Mouse (Mus musculus): ENCODE data around the gene Zbtb17. TPM values are rescaled to one million over a fixed set of nuclear protein-coding genes. Genes with fewer than 3 reads are reported as not detected.
A peak's percentile ranks its signal among the peaks of the same experiment; 100 is the strongest.

Gene Zbtb17
- polyA plus RNA-seq, 2 experiments = 5.1 to 8.7 TPM

DNA sequence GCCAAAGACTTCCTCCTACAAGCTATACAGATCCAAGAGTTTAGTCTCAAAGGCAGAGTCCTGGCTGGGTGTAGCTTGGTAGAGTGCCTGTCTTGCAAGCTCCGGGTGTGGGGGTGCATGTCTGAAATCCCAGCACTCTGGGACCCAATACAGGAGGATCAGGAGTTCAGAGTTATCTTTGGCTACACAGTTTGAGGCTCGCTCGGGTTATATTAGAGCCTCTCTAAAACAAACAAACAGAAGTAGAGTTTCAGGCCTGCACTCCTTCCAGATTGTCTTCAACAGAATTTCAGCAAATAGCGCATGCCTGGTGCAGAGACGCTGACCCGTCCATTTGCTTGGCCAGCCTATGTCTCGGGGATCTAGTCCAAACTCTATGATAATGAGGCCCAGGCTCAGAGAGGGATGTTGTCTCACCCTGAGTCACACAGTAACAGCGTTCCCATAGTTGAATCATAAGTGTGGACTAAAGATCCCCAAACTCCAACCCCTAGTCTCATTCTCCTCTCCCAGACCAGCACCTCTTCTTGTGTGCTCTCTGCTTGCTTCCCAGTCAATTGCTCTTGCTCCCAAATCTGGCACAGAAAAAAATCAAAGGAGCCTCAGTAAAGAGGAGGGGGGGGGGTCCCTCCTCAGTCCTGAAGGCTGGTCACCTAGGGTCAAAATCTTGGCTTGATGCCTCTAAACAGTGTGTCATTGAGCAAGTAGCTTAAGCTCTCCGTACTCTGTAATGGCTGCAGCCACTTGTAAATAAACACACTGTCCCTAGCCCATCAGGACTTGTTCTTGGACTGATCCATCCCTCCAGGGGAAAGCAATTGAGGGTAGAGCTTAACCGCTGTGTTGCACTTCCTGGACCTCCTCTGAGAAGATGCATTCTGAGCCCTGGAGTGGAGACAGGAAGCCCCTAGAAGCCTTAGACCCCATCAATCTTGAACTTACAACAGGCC, 17.4 kb upstream of the Zbtb17 start:
- Histone ChIP-seq H3K4me1 (replicated peaks; ENCODE audit: control insufficient read depth in 2 of 2, insufficient read depth in 2 of 2, low read length in 1 of 2) (no peaks in the 10 kb centered on the region), H3K27ac (no peak overlapping the region), H3K36me3 (replicated peaks; ENCODE audit: control insufficient read depth, insufficient read depth, low read depth) (no peaks in the 10 kb centered on the region), H3K9me3 (ENCODE audit: control insufficient read depth, low read length) (no peaks in the 10 kb centered on the region), H3K4me3 (ENCODE audit: insufficient read depth in 1 of 2, low read depth in 2 of 2, low read length in 2 of 2) (no peak overlapping the region), H3K9ac (replicated peaks) (no peak overlapping the region), H3K27me3 (ENCODE audit: control insufficient read depth, insufficient read depth, low read length) (peaks cover 4% of the 10 kb centered on the region), H3K4me2 (ENCODE audit: low read depth) (no peak overlapping the region)
- DNase-seq (ENCODE audit: low read depth in 3 of 3, low spot score in 3 of 3) (no peak), ATAC-seq (ENCODE audit: insufficient read depth) (no peak)
- TF ChIP-seq EP300 (IDR thresholded peaks at IDR 0.05; ENCODE audit: low read depth) (no peak), CTCF (IDR thresholded peaks at IDR 0.05; ENCODE audit: low read depth) (no peak)
- WGBS (ENCODE audit: insufficient replicate concordance) = 57% methylated on average over 10 of the region's 10 CpGs

DNA sequence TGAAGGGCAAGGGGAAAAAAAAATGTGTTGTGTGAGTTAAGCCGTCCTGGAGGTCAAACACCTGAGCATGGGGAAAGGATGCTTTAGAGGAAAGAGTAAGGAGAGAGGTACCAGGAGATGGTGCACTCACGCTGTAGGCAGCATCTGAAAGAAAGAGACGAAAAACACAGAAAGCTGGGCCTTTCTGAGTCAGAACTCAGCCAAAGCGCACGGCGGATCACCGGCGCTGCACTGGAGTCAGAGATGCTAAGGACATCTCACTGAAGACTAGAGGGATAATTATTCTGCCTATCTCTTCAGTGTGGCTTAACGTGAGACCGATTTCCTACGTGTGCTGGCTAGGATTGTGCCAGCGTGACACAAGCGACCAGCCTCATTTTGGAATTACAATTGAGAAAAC, 16.5 kb upstream of the Zbtb17 start:
- ATAC-seq (ENCODE audit: insufficient read depth) (no peak), DNase-seq (ENCODE audit: low read depth in 3 of 3, low spot score in 3 of 3) (no peak)
- Histone ChIP-seq H3K27me3 (ENCODE audit: control insufficient read depth, insufficient read depth, low read length) (peaks cover 4% of the 10 kb centered on the region), H3K4me2 (ENCODE audit: low read depth) (no peak overlapping the region), H3K9me3 (ENCODE audit: control insufficient read depth, low read length) (no peaks in the 10 kb centered on the region), H3K4me1 (replicated peaks; ENCODE audit: control insufficient read depth in 2 of 2, insufficient read depth in 2 of 2, low read length in 1 of 2) (no peaks in the 10 kb centered on the region), H3K27ac (no peak overlapping the region), H3K36me3 (replicated peaks; ENCODE audit: control insufficient read depth, insufficient read depth, low read depth) (no peaks in the 10 kb centered on the region), H3K4me3 (ENCODE audit: insufficient read depth in 1 of 2, low read depth in 2 of 2, low read length in 2 of 2) (no peak overlapping the region), H3K9ac (replicated peaks) (no peak overlapping the region)
- 67% methylated on average over 13 of the region's 13 CpGs for WGBS (ENCODE audit: insufficient replicate concordance)
- no peak for TF ChIP-seq CTCF (IDR thresholded peaks at IDR 0.05; ENCODE audit: low read depth)
- TF ChIP-seq EP300 (IDR thresholded peaks at IDR 0.05; ENCODE audit: low read depth) = no peak

DNA sequence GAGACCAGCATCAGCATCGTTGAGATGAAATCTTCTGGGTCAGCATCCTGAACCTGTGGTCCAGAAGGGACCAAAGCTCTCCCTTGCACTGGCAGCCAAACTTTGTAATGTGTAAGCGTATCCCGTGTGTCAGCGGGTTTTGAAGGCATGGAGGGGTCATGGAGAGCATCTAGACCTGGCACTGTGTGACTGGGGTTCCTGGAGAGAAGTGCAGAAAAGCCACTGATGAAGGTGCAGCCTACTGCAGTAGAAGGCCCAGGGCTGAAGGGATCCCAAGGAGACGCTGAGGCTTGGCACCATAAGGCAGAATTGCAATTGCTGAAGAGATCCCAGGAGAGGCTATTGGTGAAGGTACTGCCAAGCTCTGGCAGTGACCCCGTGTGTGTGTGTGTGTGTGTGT, 15.1 kb upstream of the Zbtb17 start:
- no peak overlapping the region for H3K27ac ChIP-seq

DNA sequence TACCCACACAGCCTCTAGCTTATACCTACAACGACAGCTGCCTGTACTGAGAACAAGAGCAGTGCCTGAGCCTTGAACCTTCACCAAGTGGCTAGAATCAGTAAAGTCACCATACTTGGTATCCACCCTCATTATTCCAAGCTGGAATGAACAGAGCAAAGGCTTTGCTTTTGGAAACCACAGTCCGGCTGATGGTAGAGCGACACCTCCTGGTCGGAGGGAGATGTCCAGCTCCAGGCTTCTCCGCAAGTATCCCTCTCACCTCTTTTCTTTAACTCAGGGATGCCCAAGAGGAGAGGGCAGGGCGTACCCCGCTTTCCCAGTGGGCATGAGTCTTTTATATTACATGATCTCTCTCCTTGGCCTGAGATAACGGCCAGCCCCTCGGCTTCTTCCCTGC, 14.6 kb upstream of the Zbtb17 start:
- Histone ChIP-seq H3K9ac (replicated peaks) (no peak overlapping the region), H3K27me3 (ENCODE audit: control insufficient read depth, insufficient read depth, low read length) (peaks cover 4% of the 10 kb centered on the region), H3K27ac (no peak overlapping the region), H3K36me3 (replicated peaks; ENCODE audit: control insufficient read depth, insufficient read depth, low read depth) (no peaks in the 10 kb centered on the region), H3K4me2 (ENCODE audit: low read depth) (no peak overlapping the region), H3K9me3 (ENCODE audit: control insufficient read depth, low read length) (no peaks in the 10 kb centered on the region), H3K4me1 (replicated peaks; ENCODE audit: control insufficient read depth in 2 of 2, insufficient read depth in 2 of 2, low read length in 1 of 2) (no peaks in the 10 kb centered on the region), H3K4me3 (ENCODE audit: insufficient read depth in 1 of 2, low read depth in 2 of 2, low read length in 2 of 2) (no peak overlapping the region)
- WGBS (ENCODE audit: insufficient replicate concordance) = 38% methylated on average over 9 of the region's 9 CpGs
- peak; percentile 64 for TF ChIP-seq CTCF (IDR thresholded peaks at IDR 0.05; ENCODE audit: low read depth)
- TF ChIP-seq EP300 (IDR thresholded peaks at IDR 0.05; ENCODE audit: low read depth) = no peak
- ATAC-seq (ENCODE audit: insufficient read depth) (no peak), DNase-seq (ENCODE audit: low read depth in 3 of 3, low spot score in 3 of 3) (no peak)

More for the DNA sequence above, 15.1 kb upstream of the Zbtb17 start:
- H3K36me3 ChIP-seq (replicated peaks; ENCODE audit: control insufficient read depth, insufficient read depth, low read depth) = no peaks in the 10 kb centered on the region
- TF ChIP-seq EP300 (IDR thresholded peaks at IDR 0.05; ENCODE audit: low read depth) (no peak), CTCF (IDR thresholded peaks at IDR 0.05; ENCODE audit: low read depth) (no peak)
- no peaks in the 10 kb centered on the region for H3K9me3 ChIP-seq (ENCODE audit: control insufficient read depth, low read length)
- 56% methylated on average over 6 of the region's 6 CpGs for WGBS (ENCODE audit: insufficient replicate concordance)
- ATAC-seq (ENCODE audit: insufficient read depth) (no peak), DNase-seq (ENCODE audit: low read depth in 3 of 3, low spot score in 3 of 3) (no peak)
- no peak overlapping the region for H3K4me3 ChIP-seq (ENCODE audit: insufficient read depth in 1 of 2, low read depth in 2 of 2, low read length in 2 of 2)
- peaks cover 4% of the 10 kb centered on the region for H3K27me3 ChIP-seq (ENCODE audit: control insufficient read depth, insufficient read depth, low read length)
- no peaks in the 10 kb centered on the region for H3K4me1 ChIP-seq (replicated peaks; ENCODE audit: control insufficient read depth in 2 of 2, insufficient read depth in 2 of 2, low read length in 1 of 2)
- no peak overlapping the region for H3K9ac ChIP-seq (replicated peaks)
- no peak overlapping the region for H3K4me2 ChIP-seq (ENCODE audit: low read depth)

DNA sequence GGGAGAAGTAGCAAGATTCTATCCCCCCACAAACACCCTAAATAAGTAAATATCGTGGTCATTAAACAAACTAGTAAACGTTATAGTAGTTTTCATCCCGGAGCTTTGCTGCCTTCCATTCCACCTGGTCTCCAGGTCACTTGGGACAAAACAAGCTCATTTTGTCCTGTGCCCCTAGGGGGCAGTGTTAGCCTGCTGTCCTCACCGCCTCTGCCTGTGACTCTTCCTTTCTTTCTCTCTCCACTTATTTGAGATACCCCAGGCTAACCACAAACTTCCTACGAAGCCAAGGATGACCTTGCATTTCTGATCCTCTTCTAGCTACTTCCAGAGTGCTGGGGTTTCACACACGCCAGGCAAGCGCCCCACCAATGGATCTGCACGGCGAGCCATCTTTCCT, 13.5 kb upstream of the Zbtb17 start:
- ATAC-seq (ENCODE audit: insufficient read depth) (no peak), DNase-seq (ENCODE audit: low read depth in 3 of 3, low spot score in 3 of 3) (peak in 1 of 3 experiments; percentile 37)
- no peak overlapping the region for H3K4me2 ChIP-seq (ENCODE audit: low read depth)
- H3K4me3 ChIP-seq (ENCODE audit: insufficient read depth in 1 of 2, low read depth in 2 of 2, low read length in 2 of 2) = no peak overlapping the region
- no peaks in the 10 kb centered on the region for H3K4me1 ChIP-seq (replicated peaks; ENCODE audit: control insufficient read depth in 2 of 2, insufficient read depth in 2 of 2, low read length in 1 of 2)
- no peaks in the 10 kb centered on the region for H3K9me3 ChIP-seq (ENCODE audit: control insufficient read depth, low read length)
- H3K27ac ChIP-seq = no peak overlapping the region
- TF ChIP-seq CTCF (IDR thresholded peaks at IDR 0.05; ENCODE audit: low read depth) = peak; percentile 93
- TF ChIP-seq EP300 (IDR thresholded peaks at IDR 0.05; ENCODE audit: low read depth) = no peak
- H3K36me3 ChIP-seq (replicated peaks; ENCODE audit: control insufficient read depth, insufficient read depth, low read depth) = no peaks in the 10 kb centered on the region
- 20% methylated on average over 9 of the region's 9 CpGs for WGBS (ENCODE audit: insufficient replicate concordance)
- H3K27me3 ChIP-seq (ENCODE audit: control insufficient read depth, insufficient read depth, low read length) = no peaks in the 10 kb centered on the region; the same call in 1 of the 2 replicates
- no peak overlapping the region for H3K9ac ChIP-seq (replicated peaks)
